Mouse (Mus musculus) testis, adult 2 months (tissue): ENCODE results near the gene Rnf220.

Experiments
- CTCF ChIP-seq: fragments of 200-500 bp; IDR thresholded peaks from 2 replicates; pipeline ENCODE4 v1.5.1; 2012; ENCODE audit warnings: low read depth, mild to moderate bottlenecking, inconsistent platforms, low read length, moderate library complexity; ENCODE audit not compliant: control insufficient read depth, insufficient read depth, insufficient replicate concordance
- POLR2A ChIP-seq: fragments of 200-500 bp; IDR thresholded peaks from 2 replicates; pipeline ENCODE4 v1.6.1; 2012; ENCODE audit warnings: low read depth, mild to moderate bottlenecking, inconsistent platforms, low read length, moderate library complexity; ENCODE audit not compliant: control insufficient read depth

DNA sequence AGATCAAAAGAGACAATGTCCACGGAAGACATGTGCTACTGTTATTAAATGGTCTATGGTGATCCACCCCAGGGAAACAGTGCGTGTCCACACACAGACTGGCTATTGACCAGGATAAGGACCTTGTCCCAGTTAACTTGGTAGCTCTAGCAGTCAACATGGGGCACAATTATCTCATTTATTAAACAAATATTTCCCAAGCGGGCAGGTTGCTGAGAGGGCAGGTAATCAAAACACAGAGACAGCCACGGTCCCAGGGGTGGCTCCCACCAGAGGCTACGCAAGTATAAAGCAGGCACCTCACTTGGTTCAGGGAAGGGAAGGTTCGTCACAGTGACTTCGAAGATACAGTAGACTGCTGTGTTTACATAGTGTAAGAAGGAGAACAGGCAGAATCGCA, 153.5 kb downstream of the Rnf220 start:
- TF ChIP-seq CTCF, result no peak
- TF ChIP-seq POLR2A, result no peak
